Mouse (Mus musculus): ENCODE data around the gene Smco2.

GRCm38 (mm10) chr6:146913489-146914198 lies 63.7 kb downstream of the Smco2 start:
- TF ChIP-seq CTCF (IDR thresholded peaks at IDR 0.05) (no peak), POLR2A (IDR thresholded peaks at IDR 0.05; ENCODE audit: insufficient read depth, low read depth, low read length) (no peak), EP300 (IDR thresholded peaks at IDR 0.05; ENCODE audit: insufficient read depth, low read depth, low read length) (no peak)
